Mouse (Mus musculus) subcutaneous adipose tissue, adult 2 months (tissue): ENCODE results near the gene Olfr1489. TPM values are rescaled to one million over a fixed set of nuclear protein-coding genes. Genes with fewer than 3 reads are reported as not detected.

Source experiments
- polyA plus RNA-seq: library from polyadenylated mRNA; depleted of rRNA; stranded (reverse); fragments of >200 nt; gene quantifications from 2 replicates; pipeline ENCODE4 v1.2.3, GENCODE M21; 2012; ENCODE audit warnings: low replicate concordance; rRNA removed

Gene Olfr1489
- polyA plus RNA-seq, result not detected in 2 replicates

DNA sequence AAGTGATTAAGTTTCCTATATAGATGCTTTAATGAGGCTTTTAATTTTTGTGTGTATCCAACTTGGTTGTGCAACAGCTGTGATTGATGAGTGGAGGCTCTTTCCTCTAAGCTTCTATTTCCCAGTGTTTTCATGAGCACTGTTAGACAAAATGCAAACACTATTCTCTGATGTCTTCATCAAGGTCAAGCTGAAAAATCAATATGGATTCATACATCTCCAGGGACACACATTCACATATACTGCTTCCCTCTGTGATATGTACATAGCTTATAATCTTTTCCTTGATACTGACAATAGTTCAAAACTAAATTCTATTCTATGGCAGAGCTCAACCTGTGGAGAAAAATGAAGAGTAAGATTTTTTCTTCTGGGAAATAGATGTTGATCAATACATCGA is at the start of gene Olfr1489:
Gene Olfr1489 (plus strand): TSS at position 301 of the 400 bp plus-strand sequence.

DNA sequence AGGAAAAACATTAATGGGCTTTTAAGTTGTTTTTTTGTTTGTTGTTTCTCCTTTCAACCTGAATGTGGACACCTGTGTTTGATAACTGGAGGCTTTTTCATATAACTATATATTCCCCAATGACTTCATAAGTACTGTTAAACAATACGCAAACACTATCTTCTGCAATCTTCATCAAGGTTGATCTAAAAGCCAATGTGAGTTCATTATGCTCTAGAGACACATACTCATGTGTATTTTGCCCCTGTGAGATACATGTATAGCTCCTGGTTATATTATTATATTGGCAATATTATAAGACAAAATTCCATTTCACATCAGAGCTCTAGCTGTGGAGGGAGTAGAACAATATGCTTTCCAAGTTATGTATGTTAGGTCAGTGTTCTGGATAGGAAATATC is 48.2 kb upstream of the Olfr1489 start, which contains the start of gene Olfr1484:
Gene Olfr1484 (plus strand): TSS at position 301 of the 400 bp plus-strand sequence.

DNA sequence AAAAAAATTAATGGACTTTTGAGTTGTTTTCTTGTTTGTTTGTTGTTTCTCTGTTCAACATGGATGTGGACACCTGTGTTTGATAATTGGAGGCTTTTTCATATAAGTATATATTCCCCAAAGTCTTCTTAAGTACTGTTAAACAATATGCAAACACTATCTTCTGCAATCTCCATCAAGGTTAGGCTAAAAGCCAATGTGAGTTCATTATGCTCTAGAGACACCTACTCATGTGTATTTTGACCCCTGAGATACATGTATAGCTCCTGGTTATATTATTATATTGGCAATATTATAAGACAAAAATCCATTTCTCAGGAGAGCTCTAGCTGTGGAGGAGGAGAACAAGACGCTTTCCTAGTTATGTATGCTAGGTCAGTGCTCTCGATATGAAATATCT is 14.3 kb upstream of the Olfr1489 start, which contains the start of gene Olfr1487:
Gene Olfr1487 (plus strand): TSS at position 301 of the 400 bp plus-strand sequence.

DNA sequence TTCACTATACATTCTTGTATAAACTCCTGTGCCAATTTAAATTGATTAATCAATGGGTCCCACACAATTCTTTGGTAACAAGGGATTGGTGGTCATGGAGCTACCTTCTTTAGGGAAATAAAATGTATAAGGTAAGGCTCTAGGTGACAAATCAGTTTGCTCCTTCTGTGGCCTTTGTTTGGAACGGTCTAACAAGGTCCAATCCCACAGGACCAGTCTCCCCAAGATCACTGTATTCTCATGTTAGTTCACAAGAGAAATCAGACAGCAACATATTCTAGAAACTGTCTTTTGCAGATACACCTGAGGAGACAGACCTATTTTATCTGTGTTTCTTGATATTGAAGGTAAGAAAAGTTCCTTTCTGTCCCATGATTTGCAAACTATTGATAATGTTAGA is 19.4 kb downstream of the Olfr1489 start, which contains the start of gene Olfr1490:
Gene Olfr1490 (plus strand): TSS at position 301 of the 400 bp plus-strand sequence.

Other genes with a start within 250 kb of the Olfr1489 start
- gene Olfr1469, start 223.8 kb upstream of the Olfr1489 start, polyA plus RNA-seq, result not detected in 2 replicates
- not detected in 2 replicates for gene Olfr1471, start 188.2 kb upstream of the Olfr1489 start, polyA plus RNA-seq
- gene Olfr1472, start 175.5 kb upstream of the Olfr1489 start, polyA plus RNA-seq, result not detected in 2 replicates
- not detected in 2 replicates for gene Olfr1474, start 162.1 kb upstream of the Olfr1489 start, polyA plus RNA-seq
- not detected in 2 replicates for gene Olfr1475, start 151.4 kb upstream of the Olfr1489 start, polyA plus RNA-seq
- not detected in 2 replicates for gene Olfr1477, start 131.1 kb upstream of the Olfr1489 start, polyA plus RNA-seq
- not detected in 2 replicates for gene Olfr1480, start 103.7 kb upstream of the Olfr1489 start, polyA plus RNA-seq
- gene Olfr1484, start 48.1 kb upstream of the Olfr1489 start, polyA plus RNA-seq, result not detected in 2 replicates
- gene Olfr1487, start 14.2 kb upstream of the Olfr1489 start, polyA plus RNA-seq, result not detected in 2 replicates
- gene Olfr1490, start 19.5 kb downstream of the Olfr1489 start, polyA plus RNA-seq, result not detected in 2 replicates
- gene Olfr1491, start 65.6 kb downstream of the Olfr1489 start, polyA plus RNA-seq, result not detected in 2 replicates
- not detected in 2 replicates for gene Olfr1493-ps1, start 91.7 kb downstream of the Olfr1489 start, polyA plus RNA-seq
- not detected in 2 replicates for gene Olfr1494, start 108.1 kb downstream of the Olfr1489 start, polyA plus RNA-seq
- gene Olfr1495, start 133.0 kb downstream of the Olfr1489 start, polyA plus RNA-seq, result not detected in 2 replicates
- gene Olfr1496, start 146.3 kb downstream of the Olfr1489 start, polyA plus RNA-seq, result not detected in 2 replicates
- gene Olfr1497, start 166.6 kb downstream of the Olfr1489 start, polyA plus RNA-seq, result not detected in 2 replicates
- not detected in 2 replicates for gene Olfr1499, start 187.8 kb downstream of the Olfr1489 start, polyA plus RNA-seq
- gene Olfr1500, start 198.9 kb downstream of the Olfr1489 start, polyA plus RNA-seq, result not detected in 2 replicates
- gene Olfr1501, start 219.1 kb downstream of the Olfr1489 start, polyA plus RNA-seq, result not detected in 2 replicates
- gene Olfr1502, start 230.2 kb downstream of the Olfr1489 start, polyA plus RNA-seq, result not detected in 2 replicates